Mouse (Mus musculus) myocyte (in vitro differentiated cells): Measurements from ENCODE around the gene Hemgn. TPM values are rescaled to one million over a fixed set of nuclear protein-coding genes. Genes with fewer than 3 reads are reported as not detected.

ENCODE experiments used
- H3K27me3 ChIP-seq: one replicate; pipeline ENCODE4 v1.6.1; 2011; ENCODE audit not compliant: control insufficient read depth, insufficient read depth, insufficient read length
- H3K36me3 ChIP-seq: one replicate; pipeline ENCODE4 v1.6.1; 2011; ENCODE audit not compliant: control insufficient read depth, insufficient read depth
- H3K4me2 ChIP-seq: one replicate; pipeline ENCODE4 v1.6.1; 2011; ENCODE audit warnings: low read depth, control low read depth
- H3K4me3 ChIP-seq: one replicate; pipeline ENCODE4 v1.5.1; 2011; ENCODE audit warnings: mild to moderate bottlenecking, control low read depth, moderate library complexity
- H3K79me2 ChIP-seq: one replicate; pipeline ENCODE4 v1.6.1; 2011; ENCODE audit not compliant: control insufficient read depth, insufficient read depth
- H3ac ChIP-seq: one replicate; pipeline ENCODE4 v1.6.1; 2011; ENCODE audit not compliant: control insufficient read depth, insufficient read length
- CEBPB ChIP-seq: IDR thresholded peaks from 2 replicates; pipeline ENCODE4 v1.6.1; 2011; ENCODE audit warnings: mild to moderate bottlenecking, moderate library complexity; ENCODE audit not compliant: poor library complexity, insufficient read depth, severe bottlenecking
- E2F4 ChIP-seq: IDR thresholded peaks from one replicate; pipeline ENCODE4 v1.6.1; 2011; ENCODE audit warnings: mild to moderate bottlenecking, control low read depth, moderate library complexity; ENCODE audit not compliant: insufficient read depth
- MAX ChIP-seq: IDR thresholded peaks from one replicate; pipeline ENCODE4 v1.6.1; 2011; ENCODE audit warnings: low read depth, mild to moderate bottlenecking, control low read depth
- MYOD1 ChIP-seq, 3 experiments: IDR thresholded peaks; one replicate each; pipeline ENCODE4 v1.6.1; 2011; ENCODE audit warnings: control low read depth in 2 of 3, low read depth in 2 of 3, mild to moderate bottlenecking in 2 of 3, moderate library complexity in 1 of 3; ENCODE audit not compliant: insufficient read length in 2 of 3, control insufficient read depth in 1 of 3
- MYOG ChIP-seq, 3 experiments: IDR thresholded peaks; one replicate each; pipeline ENCODE4 v1.6.1; 2011; ENCODE audit warnings: control low read depth in 2 of 3, low read depth in 2 of 3, mild to moderate bottlenecking in 2 of 3; ENCODE audit not compliant: insufficient read length in 2 of 3, control insufficient read depth in 1 of 3, insufficient read depth in 1 of 3
- POLR2A ChIP-seq: IDR thresholded peaks from one replicate; pipeline ENCODE4 v1.6.1; 2011; ENCODE audit warnings: low read depth, mild to moderate bottlenecking, control low read depth, moderate library complexity; ENCODE audit not compliant: insufficient read length
- POLR2AphosphoS2 ChIP-seq: IDR thresholded peaks from one replicate; pipeline ENCODE4 v1.6.1; 2011; ENCODE audit warnings: low read depth, control low read depth; ENCODE audit not compliant: insufficient read length
- REST ChIP-seq: IDR thresholded peaks from one replicate; pipeline ENCODE4 v1.6.1; 2011; ENCODE audit warnings: mild to moderate bottlenecking, control low read depth, moderate library complexity; ENCODE audit not compliant: insufficient read depth, insufficient read length
- SRF ChIP-seq: IDR thresholded peaks from one replicate; pipeline ENCODE4 v1.6.1; 2011; ENCODE audit warnings: low read depth; ENCODE audit not compliant: control insufficient read depth, insufficient read length
- TCF12 ChIP-seq: IDR thresholded peaks from one replicate; pipeline ENCODE4 v1.6.1; 2011; ENCODE audit warnings: mild to moderate bottlenecking, control low read depth; ENCODE audit not compliant: poor library complexity, insufficient read depth, severe bottlenecking
- TCF3 ChIP-seq: IDR thresholded peaks from one replicate; pipeline ENCODE4 v1.6.1; 2011; ENCODE audit warnings: low read depth, control low read depth; ENCODE audit not compliant: insufficient read length
- USF1 ChIP-seq: IDR thresholded peaks from one replicate; pipeline ENCODE4 v1.6.1; 2011; ENCODE audit warnings: low read depth, mild to moderate bottlenecking, control low read depth, moderate library complexity
- polyA plus RNA-seq: library from polyadenylated mRNA; unstranded; fragments of >200 nt; fragmentation: generic; extraction: Trizol; gene quantifications from one replicate; pipeline ENCODE4 v1.2.1, GENCODE M21; 2012; ENCODE audit warnings: missing spikeins

The Hemgn gene
- polyA plus RNA-seq, 1 experiment, result not detected

- H3ac ChIP-seq, result no peak overlapping the region
- TF ChIP-seq MYOG (IDR thresholded peaks at IDR 0.05; ENCODE audit: control insufficient read depth in 1 of 3, insufficient read depth in 1 of 3, insufficient read length in 2 of 3, low read depth in 2 of 3) (no peak), REST (no peak), USF1 (peak; percentile 95), SRF (no peak)
- no peak overlapping the region for H3K4me3 ChIP-seq
- H3K36me3 ChIP-seq, result no peaks in the 10 kb centered on the region
- peak overlapping the region; percentile 31 for H3K4me2 ChIP-seq
- H3K79me2 ChIP-seq, result no peaks in the 10 kb centered on the region
- no peaks in the 10 kb centered on the region for H3K27me3 ChIP-seq
Observed at GRCm38 (mm10) chr4:46374869-46375368, 38.4 kb downstream of the Hemgn start.

GRCm38 (mm10) chr4:46374455-46374854 is 38.9 kb downstream of the Hemgn start:
- Histone ChIP-seq H3K79me2 (no peaks in the 10 kb centered on the region), H3K4me2 (peak overlapping the region; percentile 31), H3K4me3 (no peak overlapping the region), H3ac (no peak overlapping the region), H3K27me3 (no peaks in the 10 kb centered on the region), H3K36me3 (no peaks in the 10 kb centered on the region)
- TF ChIP-seq MYOG (IDR thresholded peaks at IDR 0.05; ENCODE audit: control insufficient read depth in 1 of 3, insufficient read depth in 1 of 3, insufficient read length in 2 of 3, low read depth in 2 of 3) (no peak), REST (no peak), SRF (no peak), CEBPB (no peak), POLR2AphosphoS2 (no peak), E2F4 (no peak), MYOD1 (IDR thresholded peaks at IDR 0.05; ENCODE audit: control insufficient read depth in 1 of 3, insufficient read length in 2 of 3, low read depth in 2 of 3) (no peak), POLR2A (no peak), USF1 (no peak), MAX (no peak), TCF3 (no peak), TCF12 (no peak)

- H3K27me3 ChIP-seq, result no peaks in the 10 kb centered on the region
Observed at GRCm38 (mm10) chr4:46371030-46371429, 42.3 kb downstream of the Hemgn start.

GRCm38 (mm10) chr4:46370406-46370805 is 42.9 kb downstream of the Hemgn start:
- Histone ChIP-seq H3K4me2 (no peak overlapping the region), H3K36me3 (no peaks in the 10 kb centered on the region)
- no peak for TF ChIP-seq USF1
- TF ChIP-seq MAX, result no peak
- TF ChIP-seq E2F4, result no peak
- no peak for TF ChIP-seq POLR2A
- no peak for TF ChIP-seq TCF12
- no peak for TF ChIP-seq POLR2AphosphoS2
- no peak for TF ChIP-seq MYOG (IDR thresholded peaks at IDR 0.05; ENCODE audit: control insufficient read depth in 1 of 3, insufficient read depth in 1 of 3, insufficient read length in 2 of 3, low read depth in 2 of 3)
- no peak for TF ChIP-seq SRF
- TF ChIP-seq MYOD1 (IDR thresholded peaks at IDR 0.05; ENCODE audit: control insufficient read depth in 1 of 3, insufficient read length in 2 of 3, low read depth in 2 of 3), result no peak

More at GRCm38 (mm10) chr4:46371030-46371429, 42.3 kb downstream of the Hemgn start:
- no peak overlapping the region for H3ac ChIP-seq
- H3K4me2 ChIP-seq, result peak overlapping the region; percentile 62
- no peaks in the 10 kb centered on the region for H3K36me3 ChIP-seq
- no peak overlapping the region for H3K4me3 ChIP-seq
- H3K79me2 ChIP-seq, result no peaks in the 10 kb centered on the region
- TF ChIP-seq MYOG (IDR thresholded peaks at IDR 0.05; ENCODE audit: control insufficient read depth in 1 of 3, insufficient read depth in 1 of 3, insufficient read length in 2 of 3, low read depth in 2 of 3) (no peak), POLR2A (no peak), TCF12 (no peak), REST (no peak), SRF (no peak)

GRCm38 (mm10) chr4:46369070-46369469 is 44.2 kb downstream of the Hemgn start:
- Histone ChIP-seq H3K36me3 (no peaks in the 10 kb centered on the region), H3K4me3 (no peak overlapping the region), H3K4me2 (no peak overlapping the region), H3K79me2 (no peaks in the 10 kb centered on the region), H3ac (no peak overlapping the region), H3K27me3 (no peaks in the 10 kb centered on the region)
- TF ChIP-seq TCF12 (no peak), MYOD1 (IDR thresholded peaks at IDR 0.05; ENCODE audit: control insufficient read depth in 1 of 3, insufficient read length in 2 of 3, low read depth in 2 of 3) (no peak), MAX (no peak), POLR2AphosphoS2 (no peak), REST (no peak)

More at GRCm38 (mm10) chr4:46370406-46370805, 42.9 kb downstream of the Hemgn start:
- Histone ChIP-seq H3K27me3 (no peaks in the 10 kb centered on the region), H3ac (no peak overlapping the region), H3K4me3 (no peak overlapping the region), H3K79me2 (no peaks in the 10 kb centered on the region)
